7 mouse cellular contexts compared by ENCODE assay signal in the genomic region with DNA sequence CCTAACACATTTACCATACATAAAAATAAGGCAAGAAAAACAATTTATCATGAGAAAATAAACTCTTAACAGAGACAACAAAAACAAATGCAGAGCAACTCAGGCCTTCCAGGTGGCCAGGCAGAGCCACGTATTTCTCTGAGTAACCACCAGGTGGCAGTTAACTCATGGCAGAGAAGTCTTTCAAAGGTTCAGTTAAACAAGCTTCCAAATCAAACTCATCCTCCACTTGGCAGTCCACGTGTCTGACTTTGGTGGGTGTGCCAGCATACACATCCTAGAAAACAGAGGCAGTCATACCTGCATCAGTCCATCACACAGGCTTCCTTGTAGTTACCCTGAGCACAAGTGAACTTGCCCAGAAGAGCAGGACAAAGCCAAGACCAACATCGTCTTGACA. TPM values are rescaled to one million over a fixed set of nuclear protein-coding genes. Genes with fewer than 3 reads are reported as not detected.
DNase-seq lines count a peak whose midpoint lies in the region; TF ChIP-seq lines count a peak whose summit lies in the region.

No protein-coding gene starts in this region.

- TF ChIP-seq RAD21 in MEL (IDR thresholded peaks at IDR 0.05; ENCODE audit: low read depth, low read length): peak; percentile 42

- H3K79me2 ChIP-seq in MEL (ENCODE audit: control insufficient read depth, insufficient read depth, low read length, poor library complexity): no peaks in the 10 kb centered on the region; the same call in 1 of the 2 replicates

- no peak for TF ChIP-seq POLR2A in kidney, adult 2 months (IDR thresholded peaks at IDR 0.05; ENCODE audit: low read depth, low read length)
- TF ChIP-seq POLR2A in MEL (IDR thresholded peaks at IDR 0.05; ENCODE audit: control insufficient read depth in 1 of 2, insufficient read depth in 1 of 2, low read depth in 1 of 2, low read length in 2 of 2, poor library complexity in 1 of 2): no peak

- H3K9ac ChIP-seq in MEL (ENCODE audit: control insufficient read depth, low read depth, low read length, poor library complexity, severe bottlenecking): no peak overlapping the region

- H3K4me1 ChIP-seq in kidney, adult 2 months (ENCODE audit: control insufficient read depth, insufficient read depth, low read length): no peaks in the 10 kb centered on the region; the same call in 1 of the 2 replicates
- H3K4me1 ChIP-seq in MEL (ENCODE audit: control insufficient read depth in 1 of 2, insufficient read depth in 2 of 2, low read length in 2 of 2): no peaks in the 10 kb centered on the region

- 34% methylated on average over 3 of the region's 3 CpGs for WGBS in kidney, adult 2 months

- TF ChIP-seq CTCF in kidney, adult 2 months (conservative IDR thresholded peaks at IDR 0.05; ENCODE audit: insufficient read depth, insufficient read length, low read depth, low read length): peak; percentile 64
- peak; percentile 64 to 88 (median 75) for TF ChIP-seq CTCF in MEL (IDR thresholded peaks at IDR 0.05 in 2 of 3, conservative IDR thresholded peaks at IDR 0.05 in 1 of 3; ENCODE audit: control insufficient read depth in 1 of 3, insufficient read depth in 1 of 3, low read depth in 2 of 3, low read length in 3 of 3, poor library complexity in 1 of 3, severe bottlenecking in 1 of 3)

- no peaks in the 10 kb centered on the region for H3K9me3 ChIP-seq in MEL (replicated peaks; ENCODE audit: insufficient read depth, low read length)

- H3K27me3 ChIP-seq in kidney, adult 2 months (replicated peaks; ENCODE audit: control insufficient read depth, insufficient read depth, low read length): no peaks in the 10 kb centered on the region
- H3K27me3 ChIP-seq in MEL (ENCODE audit: control insufficient read depth in 1 of 2, insufficient read depth in 2 of 2, low read length in 2 of 2): no peaks in the 10 kb centered on the region

- H3K4me3 ChIP-seq in kidney, adult 2 months (ENCODE audit: insufficient read depth, low read depth, low read length): no peak overlapping the region
- no peak overlapping the region for H3K4me3 ChIP-seq in MEL (ENCODE audit: control insufficient read depth in 1 of 2, insufficient read depth in 1 of 2, low read depth in 2 of 2, low read length in 2 of 2)

- H3K27ac ChIP-seq in kidney, adult 2 months (ENCODE audit: insufficient read depth, low read depth, low read length): no peak overlapping the region
- no peak overlapping the region for H3K27ac ChIP-seq in MEL (ENCODE audit: control insufficient read depth, low read depth, low read length)

- TF ChIP-seq EP300 in MEL (IDR thresholded peaks at IDR 0.05; ENCODE audit: low read depth in 1 of 2, low read length in 2 of 2): no peak

- DNase-seq in kidney, adult 2 months: peak; percentile 59
- no peak for DNase-seq in kidney, adult 11 months
- peak; percentile 80 for DNase-seq in MEL (ENCODE audit: low read depth, low spot score)
- peak; percentile 69 to 73 for DNase-seq in cerebellum, postnatal 14 days
- DNase-seq in induced T-regulatory cell, adult 2 months (ENCODE audit: low read depth): peak; percentile 73
- peak; percentile 25 to 42 for DNase-seq in lung, adult 18-20 months
- peak; percentile 26 for DNase-seq in spleen, adult 12 weeks (ENCODE audit: low spot score)

- H3K36me3 ChIP-seq in kidney, adult 2 months (ENCODE audit: control insufficient read depth, insufficient read depth, low read length): peaks cover 16% of the 10 kb centered on the region
- peaks cover 5 to 46% of the 10 kb centered on the region in 2 experiments for H3K36me3 ChIP-seq in MEL (ENCODE audit: control insufficient read depth in 1 of 2, insufficient read depth in 2 of 2, low read length in 2 of 2)

TF ChIP-seq in MEL, 35 proteins besides CTCF, POLR2A, EP300 and RAD21:
- peak; percentile 67; the same call in 1 of the 2 replicates for TF ChIP-seq MYC (IDR thresholded peaks at IDR 0.05; ENCODE audit: low read depth, low read length)
- no peak for TF ChIP-seq MAZ (IDR thresholded peaks at IDR 0.05; ENCODE audit: low read depth, low read length)
- TF ChIP-seq NRF1 (IDR thresholded peaks at IDR 0.05; ENCODE audit: insufficient read depth, low read depth, low read length, poor library complexity, severe bottlenecking): no peak
- no peak for TF ChIP-seq MAFK (IDR thresholded peaks at IDR 0.05; ENCODE audit: borderline replicate concordance, low read depth, low read length)
- TF ChIP-seq ETS1 (IDR thresholded peaks at IDR 0.05; ENCODE audit: low read depth, low read length): no peak
- no peak for TF ChIP-seq JUND (IDR thresholded peaks at IDR 0.05; ENCODE audit: low read depth, low read length)
- TF ChIP-seq CHD1 (IDR thresholded peaks at IDR 0.05; ENCODE audit: low read depth, low read length): no peak
- TF ChIP-seq BHLHE40 (IDR thresholded peaks at IDR 0.05; ENCODE audit: borderline replicate concordance, low read depth, low read length): no peak
- no peak for TF ChIP-seq HCFC1 (IDR thresholded peaks at IDR 0.05; ENCODE audit: low read depth, low read length)
- TF ChIP-seq SIN3A (IDR thresholded peaks at IDR 0.05; ENCODE audit: low read length): peak; percentile 55; the same call in 1 of the 2 replicates
- no peak for TF ChIP-seq TAL1 (IDR thresholded peaks at IDR 0.05; ENCODE audit: low read length)
- no peak for TF ChIP-seq MYB (IDR thresholded peaks at IDR 0.05; ENCODE audit: low read depth, low read length)
- no peak for TF ChIP-seq E2F4 (IDR thresholded peaks at IDR 0.05; ENCODE audit: borderline replicate concordance, low read depth, low read length)
- TF ChIP-seq ZKSCAN1 (IDR thresholded peaks at IDR 0.05; ENCODE audit: low read depth, low read length): no peak
- peak; percentile 73 for TF ChIP-seq MAX (IDR thresholded peaks at IDR 0.05; ENCODE audit: low read length)
- TF ChIP-seq MEF2A (IDR thresholded peaks at IDR 0.05; ENCODE audit: extremely low read depth, insufficient replicate concordance, low read depth, low read length, poor library complexity, severe bottlenecking): no peak
- TF ChIP-seq ZC3H11A (IDR thresholded peaks at IDR 0.05; ENCODE audit: low read depth, low read length): no peak
- TF ChIP-seq POLR2AphosphoS2 (IDR thresholded peaks at IDR 0.05; ENCODE audit: low read length): no peak
- TF ChIP-seq ZNF384 (IDR thresholded peaks at IDR 0.05; ENCODE audit: low read depth, low read length): no peak
- TF ChIP-seq ZMIZ1 (IDR thresholded peaks at IDR 0.05; ENCODE audit: low read depth, low read length): no peak
- TF ChIP-seq GABPA (IDR thresholded peaks at IDR 0.05; ENCODE audit: low read depth, low read length): no peak
- TF ChIP-seq MXI1 (IDR thresholded peaks at IDR 0.05; ENCODE audit: low read depth, low read length): peak; percentile 74
- no peak for TF ChIP-seq TCF12 (IDR thresholded peaks at IDR 0.05; ENCODE audit: low read depth, low read length)
- no peak for TF ChIP-seq USF2 (IDR thresholded peaks at IDR 0.05; ENCODE audit: borderline replicate concordance in 1 of 2, insufficient read depth in 1 of 2, low read depth in 1 of 2, low read length in 2 of 2)
- TF ChIP-seq TBP (IDR thresholded peaks at IDR 0.05; ENCODE audit: low read depth, low read length): no peak
- TF ChIP-seq USF1 (IDR thresholded peaks at IDR 0.05; ENCODE audit: low read depth, low read length): no peak
- TF ChIP-seq KAT2A (conservative IDR thresholded peaks at IDR 0.05; ENCODE audit: low read depth, low read length): no peak
- no peak for TF ChIP-seq NELFE (IDR thresholded peaks at IDR 0.05; ENCODE audit: low read depth, low read length)
- TF ChIP-seq POLR2AphosphoS5 (IDR thresholded peaks at IDR 0.05; ENCODE audit: borderline replicate concordance, low read depth, low read length): no peak
- peak; percentile 70 for TF ChIP-seq SMC3 (IDR thresholded peaks at IDR 0.05; ENCODE audit: low read depth, low read length)
- no peak for TF ChIP-seq CHD2 (IDR thresholded peaks at IDR 0.05; ENCODE audit: low read length)
- TF ChIP-seq UBTF (IDR thresholded peaks at IDR 0.05; ENCODE audit: borderline replicate concordance, insufficient read depth, low read depth, low read length): no peak
- TF ChIP-seq RCOR1 (IDR thresholded peaks at IDR 0.05; ENCODE audit: low read depth, low read length): no peak
- no peak for TF ChIP-seq GATA1 (IDR thresholded peaks at IDR 0.05; ENCODE audit: low read depth, low read length)

RNA-seq across cellular contexts. Expression of a gene that starts 10.9 kb away (rescaled TPM):
- 0.64 and 0.77 TPM in 2 replicates for polyA plus RNA-seq in kidney, adult 2 months (2012; rRNA removed)
- total RNA-seq in MEL (2012; rRNA removed): 0.13 and 0.19 TPM in 2 replicates
- under 1 TPM in 1 of 2 experiments, not detected in 1; 0.36 TPM for polyA plus RNA-seq in MEL (2012; ENCODE audit: insufficient read depth in 1 of 2, insufficient read length in 2 of 2, low read depth in 1 of 2, low replicate concordance in 2 of 2, missing spikeins in 1 of 2)

RNA-seq across cellular contexts. Expression of a gene that starts 11.2 kb away (rescaled TPM):
- 20.8 and 27.1 TPM in 2 replicates for polyA plus RNA-seq in kidney, adult 2 months (2012; rRNA removed)
- 39.3 and 43.6 TPM in 2 replicates for total RNA-seq in MEL (2012; rRNA removed)
- polyA plus RNA-seq in MEL (2012; ENCODE audit: insufficient read depth in 1 of 2, insufficient read length in 2 of 2, low read depth in 1 of 2, low replicate concordance in 2 of 2, missing spikeins in 1 of 2): 10 to 100 TPM in 1 of 2 experiments, not detected in 1; 62.8 TPM

RNA-seq across cellular contexts. Expression of a gene that starts 11.7 kb away (rescaled TPM):
- polyA plus RNA-seq in kidney, adult 2 months (2012; rRNA removed): 12.7 and 15.7 TPM in 2 replicates
- 250 and 255 TPM in 2 replicates for total RNA-seq in MEL (2012; rRNA removed)
- 100 to 1,000 TPM; 233 to 731 TPM for polyA plus RNA-seq in MEL (2012; ENCODE audit: insufficient read depth in 1 of 2, insufficient read length in 2 of 2, low read depth in 1 of 2, low replicate concordance in 2 of 2, missing spikeins in 1 of 2)

RNA-seq across cellular contexts. Expression of a gene that starts 17.3 kb away (rescaled TPM):
- polyA plus RNA-seq in kidney, adult 2 months (2012; rRNA removed): 2.3 and 2.6 TPM in 2 replicates
- total RNA-seq in MEL (2012; rRNA removed): 149 and 151 TPM in 2 replicates
- polyA plus RNA-seq in MEL (2012; ENCODE audit: insufficient read depth in 1 of 2, insufficient read length in 2 of 2, low read depth in 1 of 2, low replicate concordance in 2 of 2, missing spikeins in 1 of 2): 100 to 1,000 TPM; 165 to 609 TPM

RNA-seq across cellular contexts. Expression of a gene that starts 17.6 kb away (rescaled TPM):
- 47.4 and 51.2 TPM in 2 replicates for polyA plus RNA-seq in kidney, adult 2 months (2012; rRNA removed)
- total RNA-seq in MEL (2012; rRNA removed): 33.3 and 40.2 TPM in 2 replicates
- 10 to 100 TPM in 1 of 2 experiments, not detected in 1; 51.3 TPM for polyA plus RNA-seq in MEL (2012; ENCODE audit: insufficient read depth in 1 of 2, insufficient read length in 2 of 2, low read depth in 1 of 2, low replicate concordance in 2 of 2, missing spikeins in 1 of 2)

Comparison
In these comparisons a context has a peak if more than half of its experiments do, and no peak if none do; other contexts are left out.
1. RNA of a gene that starts 11.7 kb away (polyA plus RNA-seq): 233 to 731 TPM in MEL; 12.7 to 15.7 TPM in kidney, adult 2 months; every median in the first group is over 10 times any median in the second.